14 mouse cellular contexts compared by ENCODE assay signal in genomic region chr10:71485063-71485762, GRCm38 (mm10).
DNase-seq lines count a peak whose midpoint lies in the region; ATAC-seq and TF ChIP-seq lines count a peak whose summit lies in the region.
"Had no signal": no experiment of that assay in that cellular context is flagged by ENCODE, and none has a peak within 500 bp of the region (broad histone marks: within the 10 kb centered on the region; RNA-seq: fewer than 3 reads in every experiment).

No protein-coding gene starts in this region.

- TF ChIP-seq CTCF in layer of hippocampus, adult 2 months (conservative IDR thresholded peaks at IDR 0.05) = no peak

- peak overlapping the region; percentile 46; the same call in 1 of the 2 replicates for H3K27ac ChIP-seq in layer of hippocampus, adult 2 months
- H3K27ac ChIP-seq in intestine, embryonic 16.5 days (ENCODE audit: low read length) = no peak overlapping the region
- H3K27ac ChIP-seq: liver, embryonic 13.5 days; stomach, embryonic 15.5 days had no signal

- H3K9me3 ChIP-seq in intestine, embryonic 16.5 days (ENCODE audit: control insufficient read depth, low read length) = no peaks in the 10 kb centered on the region
- H3K9me3 ChIP-seq: stomach, embryonic 15.5 days had no signal

- intact Hi-C loops in heart, postnatal 36 days (cut with DNase I) = no loop called here

- H3K27me3 ChIP-seq in intestine, embryonic 16.5 days (replicated peaks; ENCODE audit: control insufficient read depth, insufficient read depth, low read length) = no peaks in the 10 kb centered on the region
- H3K27me3 ChIP-seq: liver, embryonic 13.5 days; megakaryocyte, embryonic 14.5 days; stomach, embryonic 15.5 days had no signal

- no peak overlapping the region for H3K4me2 ChIP-seq in intestine, embryonic 16.5 days (ENCODE audit: low read depth, low read length)
- H3K4me2 ChIP-seq: liver, embryonic 13.5 days; stomach, embryonic 15.5 days had no signal

- no peak for DNase-seq in frontal cortex, postnatal 14 days (ENCODE audit: low spot score in 2 of 2)
- DNase-seq in right cerebral cortex, postnatal 25 days = peak; percentile 33
- no peak for DNase-seq in right cerebral cortex, postnatal 14 days
- no peak for DNase-seq in layer of hippocampus, adult 2 months (ENCODE audit: low spot score in 2 of 2)
- DNase-seq in cerebellum, adult 9-11 months = no peak
- DNase-seq in heart, postnatal 36 days = no peak
- DNase-seq: gastrocnemius, postnatal 14 days; kidney, postnatal 4 days; liver, embryonic 13.5 days had no signal

- 73% methylated on average over 17 of the region's 17 CpGs for WGBS in intestine, embryonic 16.5 days

- H3K36me3 ChIP-seq in intestine, embryonic 16.5 days (ENCODE audit: control insufficient read depth, insufficient read depth, low read length) = no peaks in the 10 kb centered on the region
- H3K36me3 ChIP-seq: liver, embryonic 13.5 days; stomach, embryonic 15.5 days had no signal

- peak overlapping the region; percentile 36 for H3K4me3 ChIP-seq in layer of hippocampus, adult 2 months
- no peak overlapping the region for H3K4me3 ChIP-seq in intestine, embryonic 16.5 days (ENCODE audit: low read length)
- H3K4me3 ChIP-seq: liver, embryonic 13.5 days; megakaryocyte, embryonic 14.5 days; stomach, embryonic 15.5 days had no signal

- no peak overlapping the region for H3K9ac ChIP-seq in intestine, embryonic 16.5 days (ENCODE audit: low read depth, low read length)
- H3K9ac ChIP-seq: liver, embryonic 13.5 days; stomach, embryonic 15.5 days had no signal

- peak; percentile 84 for ATAC-seq in frontal cortex, adult (ENCODE audit: low TSS enrichment)
- no peak for ATAC-seq in intestine, embryonic 16.5 days
- ATAC-seq: Patski had no signal

- H3K4me1 ChIP-seq in intestine, embryonic 16.5 days (ENCODE audit: control insufficient read depth, insufficient read depth, low read length) = no peaks in the 10 kb centered on the region
- H3K4me1 ChIP-seq: liver, embryonic 13.5 days; megakaryocyte, embryonic 14.5 days; stomach, embryonic 15.5 days had no signal
